Mouse (Mus musculus) limb, embryonic 10.5 days (tissue): Measurements from ENCODE around the gene Manbal. TPM values are rescaled to one million over a fixed set of nuclear protein-coding genes. Genes with fewer than 3 reads are reported as not detected.
A peak's percentile ranks its signal among the peaks of the same experiment; 100 is the strongest.

Source experiments
- DNase-seq: peaks from one replicate; pipeline ENCODE4 v3.0.0-alpha.2; 2017; ENCODE audit warnings: low spot score
- H3K27ac ChIP-seq: fragments of 300-500 bp; sonication (generic); 2 replicates; pipeline ENCODE4 v1.5.1; 2016; ENCODE audit warnings: mild to moderate bottlenecking
- H3K27me3 ChIP-seq: fragments of 300-500 bp; sonication (generic); 2 replicates; pipeline ENCODE4 v1.6.1; 2016; ENCODE audit warnings: low read depth, mild to moderate bottlenecking; ENCODE audit not compliant: poor library complexity, severe bottlenecking
- H3K36me3 ChIP-seq: fragments of 300-500 bp; sonication (generic); 2 replicates; pipeline ENCODE4 v1.6.1; 2016; ENCODE audit warnings: mild to moderate bottlenecking, moderate library complexity
- H3K4me1 ChIP-seq: fragments of 300-500 bp; sonication (generic); 2 replicates; pipeline ENCODE4 v1.6.1; 2016
- H3K4me3 ChIP-seq: fragments of 300-500 bp; sonication (generic); 2 replicates; pipeline ENCODE4 v1.5.1; 2016; ENCODE audit warnings: mild to moderate bottlenecking, moderate library complexity
- H3K9me3 ChIP-seq: fragments of 300-500 bp; sonication (generic); replicated peaks from 2 replicates; pipeline ENCODE4 v1.6.1; 2016; ENCODE audit warnings: mild to moderate bottlenecking
- WGBS: fragments of 180-500 bp; shearing (Covaris S2); methylation state at CpG from one replicate; pipeline ENCODE4 v1.1.7; 2016; 5-methylcytosine and 5-hydroxymethylcytosine counted together
- polyA plus RNA-seq: library from polyadenylated mRNA; unstranded; fragments of >200 nt; fragmentation: Nextera tagmentation; extraction: Ambion mirVana; gene quantifications from 2 replicates; pipeline ENCODE4 v1.2.1, GENCODE M21; 2016

Manbal gene
- polyA plus RNA-seq, 1 experiment from 2014 or later: 70.9 TPM

- Histone ChIP-seq H3K4me3 (no peak overlapping the region), H3K27me3 (no peaks in the 10 kb centered on the region), H3K9me3 (no peaks in the 10 kb centered on the region), H3K27ac (no peak overlapping the region), H3K36me3 (peaks cover 39% of the 10 kb centered on the region), H3K4me1 (0 out of 2 replicates have a peak, but pooled peaks cover 10% of the 10 kb centered on the region)
- DNase-seq: no peak
- 88% methylated on average over 10 of the region's 10 CpGs for WGBS
These were observed 32.4 kb downstream of the Manbal start for GRCm38 (mm10) chr2:157399797-157400196.

- Histone ChIP-seq H3K4me1 (0 out of 2 replicates have a peak, but pooled peaks cover 7% of the 10 kb centered on the region), H3K9me3 (no peaks in the 10 kb centered on the region), H3K4me3 (no peak overlapping the region), H3K27me3 (no peaks in the 10 kb centered on the region), H3K27ac (no peak overlapping the region), H3K36me3 (peaks cover 33% of the 10 kb centered on the region)
- no peak for DNase-seq
- 92% methylated on average over 6 of the region's 6 CpGs for WGBS
These were observed 33.1 kb downstream of the Manbal start for GRCm38 (mm10) chr2:157400491-157400890.

GRCm38 (mm10) chr2:157401261-157401660, 33.9 kb downstream of the Manbal start:
- Histone ChIP-seq H3K4me1 (0 out of 2 replicates have a peak, but pooled peaks cover 4% of the 10 kb centered on the region), H3K36me3 (peaks cover 25% of the 10 kb centered on the region), H3K9me3 (no peaks in the 10 kb centered on the region), H3K27me3 (no peaks in the 10 kb centered on the region), H3K4me3 (no peak overlapping the region), H3K27ac (no peak overlapping the region)
- 88% methylated on average over 2 of the region's 2 CpGs for WGBS
- no peak for DNase-seq

DNA sequence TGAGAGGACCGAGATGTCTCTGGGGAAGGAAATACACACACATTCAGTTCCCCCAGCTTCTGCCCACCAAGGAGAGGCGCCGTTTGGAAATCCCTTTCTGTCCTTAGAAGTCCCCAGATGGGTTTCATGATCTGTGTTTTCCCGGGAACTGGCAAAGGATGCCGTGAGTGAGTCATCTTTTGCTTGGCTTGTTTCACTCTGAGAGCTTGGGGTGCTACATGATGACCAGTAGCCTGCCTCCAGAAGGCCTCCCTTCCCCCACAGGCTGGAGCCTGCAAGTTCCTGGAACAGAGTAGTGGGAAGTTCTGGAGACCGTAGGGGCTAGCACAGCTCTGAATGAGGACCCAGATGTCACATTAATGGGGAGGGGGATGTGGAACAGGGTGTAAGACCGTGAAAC, 40.2 kb downstream of the Manbal start:
- DNase-seq: no peak
- Histone ChIP-seq H3K27me3 (no peaks in the 10 kb centered on the region), H3K4me3 (no peak overlapping the region), H3K36me3 (no peaks in the 10 kb centered on the region), H3K9me3 (no peaks in the 10 kb centered on the region), H3K27ac (no peak overlapping the region), H3K4me1 (peaks cover 10% of the 10 kb centered on the region)
- WGBS: 87% methylated on average over 7 of the region's 7 CpGs

DNA sequence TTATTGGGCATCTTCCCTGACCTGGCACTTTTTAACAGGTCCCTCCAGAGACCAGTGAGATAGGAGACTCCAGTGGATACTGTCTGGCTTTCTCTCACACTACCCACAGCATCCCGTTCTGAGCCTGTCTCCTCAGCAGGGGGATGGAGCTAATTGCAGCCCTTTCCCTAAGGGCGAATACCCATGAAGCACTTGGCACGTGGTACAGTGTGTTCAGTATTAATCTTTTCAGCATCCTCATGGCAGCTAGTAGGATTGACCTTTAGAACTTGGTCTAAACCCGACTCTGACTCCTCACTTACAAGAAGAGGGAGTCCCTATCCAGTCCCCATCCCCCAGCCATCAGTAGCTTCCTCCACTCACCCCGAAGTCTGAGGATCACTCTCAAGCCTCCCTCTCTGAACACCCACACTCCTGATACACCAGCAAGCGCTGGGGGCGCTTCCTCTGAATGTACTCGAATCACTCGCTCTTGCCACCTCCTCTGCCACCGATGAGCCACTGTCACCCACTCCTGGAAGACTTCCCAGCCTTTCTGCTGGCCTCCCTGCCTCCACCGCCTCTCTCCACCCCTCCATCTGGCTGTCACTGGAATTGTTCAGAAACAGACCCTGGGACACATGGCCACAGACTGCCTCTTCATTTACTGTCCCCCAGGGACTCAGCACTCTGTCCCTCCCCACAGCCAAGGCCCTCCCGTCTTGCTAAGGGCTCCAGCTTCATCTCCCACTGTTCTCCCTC, 42.6 kb downstream of the Manbal start:
- H3K4me3 ChIP-seq: no peak overlapping the region
- peaks cover 10% of the 10 kb centered on the region for H3K4me1 ChIP-seq
- no peaks in the 10 kb centered on the region for H3K9me3 ChIP-seq
- DNase-seq: no peak
- H3K27me3 ChIP-seq: no peaks in the 10 kb centered on the region
- WGBS: 69% methylated on average over 12 of the region's 12 CpGs
- H3K27ac ChIP-seq: no peak overlapping the region
- no peaks in the 10 kb centered on the region for H3K36me3 ChIP-seq

DNA sequence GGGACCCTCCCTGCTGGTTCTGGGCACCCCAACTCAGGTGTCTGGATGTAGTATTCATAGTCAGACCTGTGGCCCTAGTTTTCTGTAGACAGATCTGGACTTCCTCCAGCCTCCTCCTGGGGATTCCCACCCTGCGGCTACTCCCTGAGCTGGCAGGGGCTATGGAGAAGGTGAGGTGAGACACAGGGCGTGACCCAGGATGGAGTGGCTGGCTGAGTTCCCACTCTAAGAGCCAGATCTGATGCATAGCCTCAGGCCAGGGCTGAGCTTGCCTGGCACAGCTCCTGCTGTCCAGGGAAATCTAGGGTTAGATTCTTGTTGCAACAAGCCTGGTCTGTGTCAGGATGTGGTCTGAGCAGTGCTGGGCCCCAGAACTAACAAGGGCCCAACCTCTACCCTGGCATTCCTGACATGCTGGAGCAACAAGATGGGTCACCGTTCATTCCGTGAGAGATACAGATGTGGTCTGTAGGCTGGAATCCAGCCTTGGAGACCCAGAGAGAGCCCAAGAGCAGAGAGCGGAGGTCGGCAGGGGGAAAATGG, 43.8 kb downstream of the Manbal start:
- Histone ChIP-seq H3K4me1 (peaks cover 10% of the 10 kb centered on the region), H3K36me3 (no peaks in the 10 kb centered on the region), H3K27me3 (no peaks in the 10 kb centered on the region), H3K9me3 (no peaks in the 10 kb centered on the region), H3K4me3 (no peak overlapping the region), H3K27ac (no peak overlapping the region; the same call in 1 of the 2 replicates)
- no peak for DNase-seq
- 80% methylated on average over 6 of the region's 6 CpGs for WGBS

GRCm38 (mm10) chr2:157412497-157412896, 45.1 kb downstream of the Manbal start:
- Histone ChIP-seq H3K27me3 (no peaks in the 10 kb centered on the region), H3K27ac (no peak overlapping the region)

DNA sequence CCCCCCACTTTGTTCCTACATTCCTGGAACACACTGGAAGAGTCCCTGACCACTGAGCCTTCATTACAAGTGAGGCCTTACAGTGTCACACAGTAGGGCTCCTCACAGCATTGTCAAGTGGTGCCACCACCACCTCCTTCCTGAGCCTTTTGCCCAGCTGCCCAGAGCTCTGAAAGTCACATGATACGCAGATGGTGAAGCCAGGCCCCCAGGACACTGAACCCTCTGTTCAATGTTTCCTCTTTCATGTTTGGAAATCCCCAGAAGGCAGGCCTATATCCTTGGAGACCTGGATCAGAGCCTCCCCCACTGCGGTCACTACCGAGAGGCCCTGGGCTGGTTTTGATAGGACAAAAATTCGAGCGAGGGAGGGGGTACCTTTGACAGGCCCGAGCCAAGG, 49.8 kb downstream of the Manbal start:
- peak overlapping the region; percentile 22 for H3K27ac ChIP-seq

More at GRCm38 (mm10) chr2:157412497-157412896, 45.1 kb downstream of the Manbal start:
- H3K36me3 ChIP-seq: no peaks in the 10 kb centered on the region
- H3K4me1 ChIP-seq: peaks cover 18% of the 10 kb centered on the region
- DNase-seq: no peak
- H3K4me3 ChIP-seq: no peak overlapping the region
- no peaks in the 10 kb centered on the region for H3K9me3 ChIP-seq
- WGBS: 68% methylated on average over 7 of the region's 7 CpGs

GRCm38 (mm10) chr2:157418206-157418605, 50.8 kb downstream of the Manbal start, which contains the start of gene Src:
TSS of gene Src (plus strand) at chr2:157418444.
- Histone ChIP-seq H3K4me3 (peak within 1 kb of the TSS; percentile 25; the same call in 1 of the 2 replicates), H3K27me3 (no peaks in the 10 kb centered on the region), H3K27ac (peak within 1 kb of the TSS; percentile 66), H3K36me3 (no peaks in the 10 kb centered on the region), H3K9me3 (no peaks in the 10 kb centered on the region), H3K4me1 (peaks cover 52% of the 10 kb centered on the region)
- 15% methylated on average over 13 of the region's 13 CpGs for WGBS
- peak; percentile 48 for DNase-seq

More for the DNA sequence above, 49.8 kb downstream of the Manbal start:
- Histone ChIP-seq H3K9me3 (no peaks in the 10 kb centered on the region), H3K4me3 (no peak overlapping the region), H3K36me3 (no peaks in the 10 kb centered on the region), H3K27me3 (no peaks in the 10 kb centered on the region), H3K4me1 (peaks cover 42% of the 10 kb centered on the region)
- WGBS: 68% methylated on average over 6 of the region's 6 CpGs
- DNase-seq: no peak

- under 1% methylated on average over 7 of the region's 7 CpGs for WGBS
- DNase-seq: peak; percentile 60
- Histone ChIP-seq H3K9me3 (no peaks in the 10 kb centered on the region), H3K36me3 (no peaks in the 10 kb centered on the region), H3K4me1 (peaks cover 56% of the 10 kb centered on the region), H3K4me3 (peak overlapping the region; percentile 25; the same call in 1 of the 2 replicates), H3K27me3 (no peaks in the 10 kb centered on the region), H3K27ac (peak overlapping the region; percentile 66)
These were observed 51.2 kb downstream of the Manbal start for GRCm38 (mm10) chr2:157418609-157419071.

- Histone ChIP-seq H3K27me3 (no peaks in the 10 kb centered on the region), H3K36me3 (no peaks in the 10 kb centered on the region), H3K4me3 (no peak overlapping the region), H3K9me3 (no peaks in the 10 kb centered on the region), H3K27ac (peak overlapping the region; percentile 66; the same call in 1 of the 2 replicates), H3K4me1 (peaks cover 64% of the 10 kb centered on the region)
- no peak for DNase-seq
These were observed 52.1 kb downstream of the Manbal start for GRCm38 (mm10) chr2:157419506-157419905.

DNA sequence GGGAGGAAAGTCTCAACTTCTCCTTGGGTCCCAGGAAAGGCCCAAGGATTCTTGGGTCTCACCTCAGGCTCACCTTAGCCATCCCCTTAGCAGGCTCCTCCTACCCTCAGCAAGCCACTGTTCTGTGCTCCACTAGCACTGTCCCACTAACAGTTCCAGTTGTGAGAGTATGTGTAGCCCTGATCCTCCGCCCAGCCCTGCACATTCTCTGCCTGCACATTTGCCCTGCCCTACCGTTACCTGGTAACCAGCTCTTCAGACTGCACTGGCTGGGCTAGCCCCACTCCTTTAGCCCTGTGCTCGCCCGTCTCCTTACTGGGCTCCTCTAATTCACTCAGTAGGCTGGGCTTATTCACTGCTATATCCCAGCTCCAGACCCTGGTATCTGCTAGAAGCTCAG, 53.0 kb downstream of the Manbal start:
- Histone ChIP-seq H3K9me3 (no peaks in the 10 kb centered on the region), H3K27ac (peak overlapping the region; percentile 66), H3K4me3 (no peak overlapping the region), H3K4me1 (peaks cover 73% of the 10 kb centered on the region), H3K27me3 (no peaks in the 10 kb centered on the region), H3K36me3 (no peaks in the 10 kb centered on the region)
- WGBS: 86% methylated on average over 4 of the region's 4 CpGs
- no peak for DNase-seq

GRCm38 (mm10) chr2:157422062-157422655, 54.8 kb downstream of the Manbal start:
- H3K9me3 ChIP-seq: no peaks in the 10 kb centered on the region
- H3K27me3 ChIP-seq: no peaks in the 10 kb centered on the region
- peak overlapping the region; percentile 99 for H3K27ac ChIP-seq
- peaks cover 9% of the 10 kb centered on the region; the same call in 1 of the 2 replicates for H3K36me3 ChIP-seq
- peaks cover 85% of the 10 kb centered on the region for H3K4me1 ChIP-seq
- WGBS: 78% methylated on average over 11 of the region's 11 CpGs
- no peak for DNase-seq
- H3K4me3 ChIP-seq: peak overlapping the region; percentile 9; the same call in 1 of the 2 replicates
